Mouse (Mus musculus) mature B cell (primary cell): Measurements from ENCODE around the gene Olfr934.

Experiments
- in situ Hi-C: fragments of 300-500 bp; cut with MboI; formaldehyde crosslinking; loops from 2 replicates; pipeline ENCODE4 v1.14.3; 2019

Gene Olfr934

GRCm38 (mm10) chr9:38988215-38988614 lies at the start of gene Olfr934:
Gene Olfr934 (minus strand): TSS chr9:38988315.
- in situ Hi-C loops: no loop called here

- in situ Hi-C loops: no loop called here
Measured at GRCm38 (mm10) chr9:39023277-39023676, 35.2 kb upstream of the Olfr934 start, which contains the start of gene Olfr146. Gene Olfr146 (minus strand): TSS chr9:39023377.

GRCm38 (mm10) chr9:38999583-38999982 lies 11.5 kb upstream of the Olfr934 start, which contains the start of gene Olfr935:
Gene Olfr935 (minus strand): TSS chr9:38999683.
- in situ Hi-C loops: no loop called here

GRCm38 (mm10) chr9:38972013-38972412 lies 16.1 kb downstream of the Olfr934 start, which contains the start of gene Olfr933:
Gene Olfr933 (plus strand): TSS chr9:38972313.
- in situ Hi-C loops: no loop called here

GRCm38 (mm10) chr9:38954124-38954416 lies 34.0 kb downstream of the Olfr934 start:
- in situ Hi-C loops: no loop called here

GRCm38 (mm10) chr9:38953401-38954123 lies 34.6 kb downstream of the Olfr934 start:
- in situ Hi-C loops: no loop called here
